Mouse (Mus musculus) cerebellum, postnatal 10 days (tissue): ENCODE measurements at regions not wholly inside any gene's neighbourhood (a gene's known extent, or its start where the extent isn't known, plus 50 kb on each side); places are given as distances from the start of the nearest gene placed in this dataset.

Experiments
- DNase-seq, 2 experiments: peaks; one replicate each; pipeline ENCODE4 v3.0.0; 2021; ENCODE audit warnings: mixed read lengths in 2 of 2

GRCm38 (mm10) chrX:146428506-146428905, 533.8 kb upstream of the Htr2c start:
- no peak for DNase-seq

- peak; percentile 45 to 61 for DNase-seq
Observed at GRCm38 (mm10) chrX:146459891-146460290, 502.4 kb upstream of the Htr2c start.

- no peak for DNase-seq
Observed at GRCm38 (mm10) chrX:146477581-146477980, 484.7 kb upstream of the Htr2c start.

- no peak for DNase-seq
Observed at GRCm38 (mm10) chrX:146512492-146512891, 449.8 kb upstream of the Htr2c start.

GRCm38 (mm10) chrX:146513261-146513660, 449.1 kb upstream of the Htr2c start:
- DNase-seq: no peak

GRCm38 (mm10) chrX:146528775-146529174, 433.5 kb upstream of the Htr2c start:
- no peak for DNase-seq

- DNase-seq: no peak
Observed at GRCm38 (mm10) chrX:146537811-146538210, 424.5 kb upstream of the Htr2c start.

GRCm38 (mm10) chrX:146558606-146559005, 403.7 kb upstream of the Htr2c start:
- no peak for DNase-seq
